Mouse (Mus musculus) spleen, adult 2 months (tissue): ENCODE data around the gene Fev. TPM values are rescaled to one million over a fixed set of nuclear protein-coding genes. Genes with fewer than 3 reads are reported as not detected.
A peak's percentile ranks its signal among the peaks of the same experiment; 100 is the strongest.

ENCODE experiments used
- DNase-seq, 2 experiments: peaks; one replicate each; pipeline versions ENCODE4 v3.0.0 to v3.0.0-alpha.2; 2012 to 2021; ENCODE audit warnings: low spot score in 2 of 2, low read depth in 1 of 2
- H3K27ac ChIP-seq: fragments of 200-500 bp; 2 replicates; pipeline ENCODE4 v1.5.1; 2012; ENCODE audit warnings: low read length, inconsistent platforms; ENCODE audit not compliant: insufficient read depth
- H3K27me3 ChIP-seq: fragments of 200-500 bp; 2 replicates; pipeline ENCODE4 v1.6.1; 2012; ENCODE audit warnings: mild to moderate bottlenecking, moderate library complexity, low read length, inconsistent platforms; ENCODE audit not compliant: control insufficient read depth, insufficient read depth
- H3K36me3 ChIP-seq: fragments of 200-500 bp; 2 replicates; pipeline ENCODE4 v1.6.1; 2012; ENCODE audit warnings: mild to moderate bottlenecking, low read length, inconsistent platforms; ENCODE audit not compliant: control insufficient read depth, insufficient read depth
- H3K4me1 ChIP-seq: fragments of 200-500 bp; 2 replicates; pipeline ENCODE4 v1.6.1; 2011; ENCODE audit warnings: inconsistent platforms; ENCODE audit not compliant: control insufficient read depth, insufficient read depth, insufficient read length
- H3K4me3 ChIP-seq: fragments of 200-500 bp; 2 replicates; pipeline ENCODE4 v1.5.1; 2011; ENCODE audit warnings: mild to moderate bottlenecking, inconsistent platforms; ENCODE audit not compliant: insufficient read depth, insufficient read length; ENCODE audit errors: extremely low read depth
- CTCF ChIP-seq: fragments of 200-500 bp; IDR thresholded peaks from 2 replicates; pipeline ENCODE4 v1.5.1; 2011; ENCODE audit warnings: mild to moderate bottlenecking, inconsistent platforms; ENCODE audit not compliant: insufficient read depth, insufficient read length, insufficient replicate concordance; ENCODE audit errors: extremely low read depth
- POLR2A ChIP-seq: fragments of 200-500 bp; IDR thresholded peaks from 2 replicates; pipeline ENCODE4 v1.6.1; 2011; ENCODE audit warnings: low read depth, low read length, inconsistent platforms
- WGBS: fragments of 180-500 bp; shearing (Covaris S2); methylation state at CpG from one replicate; pipeline ENCODE4 v1.1.7; 2018; 5-methylcytosine and 5-hydroxymethylcytosine counted together
- polyA plus RNA-seq: library from polyadenylated mRNA; depleted of rRNA; stranded (reverse); fragments of >200 nt; gene quantifications from 2 replicates; pipeline ENCODE4 v1.2.3, GENCODE M21; 2012

Gene Fev
- polyA plus RNA-seq, 1 experiment: 0.08 TPM

DNA sequence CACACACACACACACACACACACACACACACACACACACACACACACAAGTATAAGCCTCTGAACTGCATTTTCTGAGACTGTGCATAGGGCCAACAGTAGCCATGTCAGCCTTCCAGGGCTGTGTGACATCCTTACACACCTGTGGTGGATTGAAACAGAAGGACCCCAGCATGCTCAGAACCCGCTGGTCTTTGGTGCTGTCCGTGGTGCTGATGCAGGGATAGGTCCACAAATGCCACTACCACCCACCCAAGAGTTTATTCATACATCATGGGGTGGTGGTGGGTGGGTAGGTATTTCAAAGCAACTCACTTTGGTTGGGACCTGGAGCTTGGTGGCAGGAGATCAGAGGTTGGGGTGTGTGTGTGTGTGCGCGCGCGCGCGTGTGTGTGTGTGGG is 6.3 kb upstream of the Fev start:
- Histone ChIP-seq H3K4me3 (no peak overlapping the region), H3K4me1 (no peaks in the 10 kb centered on the region), H3K36me3 (no peaks in the 10 kb centered on the region), H3K27me3 (no peaks in the 10 kb centered on the region), H3K27ac (no peak overlapping the region)
- WGBS: 11% methylated on average over 8 of the region's 8 CpGs
- DNase-seq: no peak
- no peak for TF ChIP-seq CTCF
- TF ChIP-seq POLR2A: no peak

GRCm38 (mm10) chr1:74884196-74885141 is 750 bp downstream of the Fev start:
- no peak for DNase-seq
- WGBS: 3% methylated on average over 57 of the region's 57 CpGs
- Histone ChIP-seq H3K27me3 (peaks cover 28% of the 10 kb centered on the region), H3K4me3 (no peak overlapping the region), H3K4me1 (peaks cover 2% of the 10 kb centered on the region; the same call in 1 of the 2 replicates), H3K27ac (no peak overlapping the region), H3K36me3 (no peaks in the 10 kb centered on the region)
- TF ChIP-seq POLR2A (no peak), CTCF (no peak)

GRCm38 (mm10) chr1:74883441-74883840 is 1.8 kb downstream of the Fev start:
- H3K36me3 ChIP-seq: no peaks in the 10 kb centered on the region
- 26% methylated on average over 5 of the region's 5 CpGs for WGBS
- TF ChIP-seq POLR2A: no peak
- TF ChIP-seq CTCF: no peak
- H3K4me3 ChIP-seq: no peak overlapping the region
- no peak overlapping the region for H3K27ac ChIP-seq
- H3K27me3 ChIP-seq: peaks cover 28% of the 10 kb centered on the region
- H3K4me1 ChIP-seq: peaks cover 2% of the 10 kb centered on the region; the same call in 1 of the 2 replicates
- DNase-seq: no peak

- TF ChIP-seq CTCF: no peak
- TF ChIP-seq POLR2A: no peak
- no peak overlapping the region for H3K4me3 ChIP-seq
- H3K27me3 ChIP-seq: peaks cover 28% of the 10 kb centered on the region
- peaks cover 2% of the 10 kb centered on the region; the same call in 1 of the 2 replicates for H3K4me1 ChIP-seq
- H3K27ac ChIP-seq: no peak overlapping the region
- WGBS: 9% methylated on average over 8 of the region's 8 CpGs
- no peaks in the 10 kb centered on the region for H3K36me3 ChIP-seq
- DNase-seq: no peak
Measured at GRCm38 (mm10) chr1:74882828-74883227, 2.4 kb downstream of the Fev start.

GRCm38 (mm10) chr1:74882055-74882734 is 3.0 kb downstream of the Fev start:
- no peak for TF ChIP-seq CTCF
- no peak for TF ChIP-seq POLR2A
- Histone ChIP-seq H3K4me1 (peaks cover 2% of the 10 kb centered on the region; the same call in 1 of the 2 replicates), H3K4me3 (no peak overlapping the region), H3K27me3 (peaks cover 28% of the 10 kb centered on the region), H3K27ac (no peak overlapping the region), H3K36me3 (no peaks in the 10 kb centered on the region)
- no peak for DNase-seq
- 4% methylated on average over 74 of the region's 74 CpGs for WGBS

DNA sequence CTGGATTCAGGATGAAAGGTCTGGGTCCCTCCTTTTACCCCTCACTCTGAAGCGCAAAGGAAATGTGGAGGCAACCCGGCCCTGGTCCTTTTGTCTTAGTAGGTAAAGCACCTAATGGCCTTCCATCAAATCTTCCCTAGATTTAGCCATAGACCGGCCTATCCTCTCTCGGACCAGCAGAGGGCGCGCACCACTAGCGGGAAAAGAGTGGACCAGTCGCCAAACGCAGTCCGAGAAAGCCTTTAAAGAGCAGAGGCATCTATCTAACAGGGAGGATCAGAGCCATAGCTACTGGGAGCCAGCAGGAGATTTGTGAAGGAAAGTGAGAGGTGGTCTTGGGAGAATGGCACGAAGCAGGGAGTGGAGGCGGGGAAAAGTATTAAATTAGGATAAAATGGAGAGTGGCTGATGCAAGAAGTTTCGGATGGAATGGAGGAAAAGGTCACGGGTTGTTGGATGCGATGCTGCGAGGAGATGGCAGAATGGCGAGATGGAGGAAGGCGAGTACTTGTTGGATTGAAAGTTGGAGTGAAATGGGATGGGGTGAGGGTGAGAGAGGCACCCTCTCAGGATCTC is 4.3 kb downstream of the Fev start:
- H3K4me1 ChIP-seq: peaks cover 2% of the 10 kb centered on the region; the same call in 1 of the 2 replicates
- no peak overlapping the region for H3K4me3 ChIP-seq
- 12% methylated on average over 18 of the region's 18 CpGs for WGBS
- H3K27ac ChIP-seq: no peak overlapping the region
- H3K27me3 ChIP-seq: peaks cover 28% of the 10 kb centered on the region
- no peaks in the 10 kb centered on the region for H3K36me3 ChIP-seq
- no peak for TF ChIP-seq POLR2A
- peak; percentile 64; the same call in 1 of the 2 replicates for TF ChIP-seq CTCF
- DNase-seq: peak in 1 of 2 experiments; percentile 40
